Mouse (Mus musculus) hindlimb bud, embryonic 11.5 days (tissue): ENCODE data around the gene Tomm20.
"Not testable (repeated sequence)": the region's sequence is repeated elsewhere in the genome, so short reads cannot be mapped to it uniquely, and the experiment has no call there.

Experiments
- DNase-seq: peaks from one replicate; pipeline ENCODE4 v3.0.0-alpha.2; 2012; ENCODE audit warnings: low read depth, low spot score; ENCODE audit errors: extremely low spot score

Gene Tomm20

GRCm38 (mm10) chr8:126885554-126886485 lies 59.8 kb downstream of the Tomm20 start:
- DNase-seq: no peak

- no peak for DNase-seq
Measured at GRCm38 (mm10) chr8:126884202-126884926, 61.3 kb downstream of the Tomm20 start.

GRCm38 (mm10) chr8:126883752-126884151 lies 61.9 kb downstream of the Tomm20 start:
- no peak for DNase-seq

- DNase-seq: not testable (repeated sequence)
Measured at GRCm38 (mm10) chr8:126882586-126882985, 63.1 kb downstream of the Tomm20 start.

- DNase-seq: no peak
Measured at GRCm38 (mm10) chr8:126881641-126882140, 64.0 kb downstream of the Tomm20 start.
